ENCODE assay signal across 19 mouse cellular contexts in the genomic region with DNA sequence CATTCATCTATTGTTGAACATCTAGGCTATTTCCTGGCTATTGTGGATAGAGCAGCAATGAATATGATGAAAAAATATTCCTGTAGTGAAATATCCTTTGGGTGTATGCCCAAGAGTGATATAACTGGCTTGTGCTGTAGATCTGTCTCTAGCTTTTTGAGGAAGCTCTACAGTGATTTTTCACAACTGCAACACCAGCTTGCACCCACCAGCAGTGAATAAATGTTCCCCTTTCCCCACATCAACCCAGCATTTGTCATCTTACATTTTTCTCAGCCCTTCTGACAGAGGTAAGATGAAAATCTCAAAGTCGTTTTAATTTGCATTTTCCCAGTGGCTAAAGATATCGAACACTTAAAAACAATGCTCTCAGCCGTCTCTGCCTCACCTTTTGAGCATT.
"Had no signal": no experiment of that assay in that cellular context is flagged by ENCODE, and none has a peak within 500 bp of the region (broad histone marks: within the 10 kb centered on the region; RNA-seq: fewer than 3 reads in every experiment).

No protein-coding gene starts in this region.

- H3K9ac ChIP-seq: lung, embryonic 14.5 days; midbrain, embryonic 12.5 days; neural tube, embryonic 13.5 days; neural tube, embryonic 15.5 days had no signal

- H3K4me1 ChIP-seq: midbrain, embryonic 12.5 days; neural tube, embryonic 15.5 days had no signal

- H3K4me3 ChIP-seq: midbrain, embryonic 10.5 days; midbrain, embryonic 12.5 days; myocyte; neural tube, embryonic 13.5 days; neural tube, embryonic 15.5 days had no signal

- H3K27ac ChIP-seq: midbrain, embryonic 10.5 days; midbrain, embryonic 12.5 days; neural tube, embryonic 13.5 days; neural tube, embryonic 15.5 days had no signal

- H3K9me3 ChIP-seq: midbrain, embryonic 10.5 days; midbrain, embryonic 12.5 days; neural tube, embryonic 13.5 days; neural tube, embryonic 15.5 days had no signal

- H3K4me2 ChIP-seq: lung, embryonic 14.5 days; midbrain, embryonic 12.5 days; neural tube, embryonic 13.5 days; neural tube, embryonic 15.5 days had no signal

- H3K36me3 ChIP-seq: midbrain, embryonic 10.5 days; midbrain, embryonic 12.5 days; neural tube, embryonic 13.5 days; neural tube, embryonic 15.5 days had no signal

- DNase-seq: lung, adult 18-20 months; lung, embryonic 14.5 days; lung, postnatal 10 days; lung, postnatal 4 days; midbrain, embryonic 14.5 days; retina, postnatal 1 day; right cerebral cortex, adult 18-20 months; right cerebral cortex, postnatal 25 days; right cerebral cortex, postnatal 4 days; spleen, adult 18-20 months; thymus, adult 2 months; thymus, postnatal 25 days; thymus, postnatal 4 days had no signal

- H3K27me3 ChIP-seq: midbrain, embryonic 12.5 days; neural tube, embryonic 13.5 days; neural tube, embryonic 15.5 days had no signal

- ATAC-seq: midbrain, embryonic 16.5 days had no signal
